30 mouse cellular contexts compared by ENCODE assay signal in genomic region chr3:28718521-28718920, GRCm38 (mm10). TPM values are rescaled to one million over a fixed set of nuclear protein-coding genes. Genes with fewer than 3 reads are reported as not detected.
"Had no signal": no experiment of that assay in that cellular context is flagged by ENCODE, and none has a peak within 500 bp of the region (broad histone marks: within the 10 kb centered on the region; RNA-seq: fewer than 3 reads in every experiment).

No protein-coding gene starts in this region.

- H3K27me3 ChIP-seq: heart, embryonic 13.5 days; heart, embryonic 15.5 days; hindbrain, embryonic 12.5 days; limb, embryonic 12.5 days; liver, embryonic 13.5 days had no signal

- H3K4me2 ChIP-seq: heart, embryonic 11.5 days; heart, embryonic 13.5 days; heart, embryonic 15.5 days; hindbrain, embryonic 12.5 days; hindbrain, embryonic 14.5 days; limb, embryonic 12.5 days; liver, embryonic 13.5 days had no signal

- H3K36me3 ChIP-seq: heart, embryonic 13.5 days; heart, embryonic 15.5 days; hindbrain, embryonic 10.5 days; hindbrain, embryonic 12.5 days; limb, embryonic 10.5 days; limb, embryonic 12.5 days; liver, embryonic 13.5 days had no signal

- H3K9me3 ChIP-seq: heart, embryonic 13.5 days; heart, embryonic 15.5 days; hindbrain, embryonic 10.5 days; hindbrain, embryonic 12.5 days; limb, embryonic 10.5 days; limb, embryonic 12.5 days; liver, embryonic 13.5 days had no signal

- DNase-seq: gastrocnemius, adult 2 months; gastrocnemius, postnatal 10 days; gastrocnemius, postnatal 25 days; heart, adult 2 months; heart, postnatal 4 days; kidney, adult 18-20 months; kidney, postnatal 10 days; kidney, postnatal 25 days; kidney, postnatal 4 days; liver; liver, embryonic 13.5 days had no signal

- ATAC-seq: forebrain, embryonic 16.5 days; hindbrain, embryonic 16.5 days; inflammation-experienced regulatory T-cells, adult 6 months; intestine, postnatal 0 days had no signal

- H3K4me3 ChIP-seq: gastrocnemius, adult 2 months; heart, adult 2 months; heart, embryonic 13.5 days; heart, embryonic 15.5 days; hindbrain, embryonic 10.5 days; hindbrain, embryonic 12.5 days; layer of hippocampus, adult 2 months; left cerebral cortex, adult 2 months; limb, embryonic 10.5 days; limb, embryonic 12.5 days; liver, embryonic 13.5 days had no signal

- H3K27ac ChIP-seq: gastrocnemius, adult 2 months; heart, adult 2 months; heart, embryonic 13.5 days; heart, embryonic 15.5 days; hindbrain, embryonic 10.5 days; hindbrain, embryonic 12.5 days; hindbrain, embryonic 14.5 days; layer of hippocampus, adult 2 months; left cerebral cortex, adult 2 months; limb, embryonic 10.5 days; limb, embryonic 12.5 days; liver, embryonic 13.5 days had no signal

- H3K4me1 ChIP-seq: hindbrain, embryonic 10.5 days; hindbrain, embryonic 12.5 days; limb, embryonic 10.5 days; limb, embryonic 12.5 days had no signal

- H3K9ac ChIP-seq: heart, embryonic 13.5 days; heart, embryonic 15.5 days; hindbrain, embryonic 12.5 days; hindbrain, embryonic 14.5 days; limb, embryonic 12.5 days; liver, embryonic 13.5 days had no signal

RNA-seq across cellular contexts. Expression of gene Slc2a2, which starts 20.8 kb away (rescaled TPM):
- total RNA-seq: gastrocnemius, adult 2 months; gastrocnemius, postnatal 25 days; heart, postnatal 25 days; heart, postnatal 4 days; layer of hippocampus, adult 2 months; layer of hippocampus, postnatal 10 days; layer of hippocampus, postnatal 25 days; left cerebral cortex, adult 2 months; left cerebral cortex, postnatal 14 days; left cerebral cortex, postnatal 36 days had no signal
- polyA plus RNA-seq: forebrain, embryonic 16.5 days; hindbrain, embryonic 10.5 days; limb, embryonic 10.5 days; limb, embryonic 12.5 days had no signal
